Mouse (Mus musculus) lung, adult 2 months (tissue): Measurements from ENCODE around the gene Txnip. TPM values are rescaled to one million over a fixed set of nuclear protein-coding genes. Genes with fewer than 3 reads are reported as not detected.
A peak's percentile ranks its signal among the peaks of the same experiment; 100 is the strongest.
"Not testable (repeated sequence)": the region's sequence is repeated elsewhere in the genome, so short reads cannot be mapped to it uniquely, and the experiment has no call there.

Experiments
- DNase-seq: peaks from one replicate; pipeline ENCODE4 v3.0.0; 2022
- H3K4me1 ChIP-seq: fragments of 200-500 bp; 2 replicates; pipeline ENCODE4 v1.6.1; 2011; ENCODE audit warnings: low read length; ENCODE audit not compliant: control insufficient read depth, insufficient read depth
- H3K4me3 ChIP-seq: fragments of 200-500 bp; replicated peaks from 2 replicates; pipeline ENCODE3; 2011; ENCODE audit warnings: low read depth, mild to moderate bottlenecking, control low read depth, low read length; ENCODE audit errors: extremely low read depth
- CTCF ChIP-seq: fragments of 200-500 bp; IDR thresholded peaks from 2 replicates; pipeline ENCODE4 v1.5.1; 2011; ENCODE audit warnings: mild to moderate bottlenecking, low read length, control low read depth; ENCODE audit not compliant: insufficient read depth
- POLR2A ChIP-seq: fragments of 200-500 bp; IDR thresholded peaks from 2 replicates; pipeline ENCODE4 v1.6.1; 2011; ENCODE audit warnings: low read depth, mild to moderate bottlenecking, control low read depth, low read length, borderline replicate concordance; ENCODE audit errors: extremely low read depth
- WGBS: fragments of 180-500 bp; shearing (Covaris S2); methylation state at CpG from one replicate; pipeline ENCODE4 v1.1.7; 2018; 5-methylcytosine and 5-hydroxymethylcytosine counted together
- polyA plus RNA-seq: library from polyadenylated mRNA; depleted of rRNA; stranded (reverse); fragments of >200 nt; gene quantifications from 2 replicates; pipeline ENCODE4 v1.2.3, GENCODE M21; 2012; rRNA removed

Gene Txnip
- 687 and 806 TPM in 2 replicates for polyA plus RNA-seq

DNA sequence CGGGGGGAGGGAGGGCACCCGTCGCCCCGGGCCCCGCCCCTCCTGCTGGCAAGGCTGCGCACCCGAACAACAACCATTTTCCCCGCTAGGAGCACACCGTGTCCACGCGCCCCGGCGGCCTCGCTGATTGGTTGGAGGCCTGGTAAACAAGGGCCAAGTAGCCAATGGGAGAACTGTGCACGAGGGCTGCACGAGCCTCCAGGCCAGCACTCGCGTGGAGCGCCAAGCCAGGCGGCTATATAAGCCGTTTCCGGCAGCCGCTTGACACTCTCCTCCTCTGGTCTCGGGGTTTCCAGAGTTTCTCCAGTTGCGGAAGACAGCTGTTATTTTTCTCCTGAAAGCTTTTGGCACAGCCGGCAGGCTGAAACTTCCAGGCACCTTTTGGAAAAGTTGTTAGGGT is at the start of gene Txnip:
Gene Txnip, plus strand, starts transcription at position 264 of the 400 bp plus-strand sequence.
- peaks cover 17% of the 10 kb centered on the region for H3K4me1 ChIP-seq
- under 1% methylated on average over 26 of the region's 26 CpGs for WGBS
- peak; percentile 100 for DNase-seq

DNA sequence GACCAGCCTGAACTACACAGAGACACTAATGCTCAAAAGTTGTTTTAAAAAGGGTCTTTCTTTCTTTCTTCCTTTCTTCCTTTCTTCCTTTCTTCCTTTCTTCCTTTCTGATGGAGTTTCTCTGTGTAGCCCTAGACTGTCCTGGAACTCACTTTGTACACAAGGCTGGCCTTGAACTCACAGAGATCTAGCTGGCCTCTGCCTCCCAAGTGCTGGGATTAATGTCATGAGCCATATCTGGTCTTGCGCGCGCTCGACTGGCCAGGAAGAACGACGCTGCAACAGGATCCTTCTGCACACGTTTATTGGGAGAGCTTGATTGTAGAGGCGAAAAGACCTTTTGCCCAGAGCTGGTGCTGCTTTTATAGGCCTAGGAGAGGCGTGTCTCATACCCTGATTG is 49.8 kb upstream of the Txnip start:
- 92% methylated on average over 8 of the region's 9 CpGs for WGBS

More for the DNA sequence above, at the start of gene Txnip:
- no peak for TF ChIP-seq CTCF
- TF ChIP-seq POLR2A: peak; percentile 100
- H3K4me3 ChIP-seq: peak within 1 kb of the TSS; percentile 94

DNA sequence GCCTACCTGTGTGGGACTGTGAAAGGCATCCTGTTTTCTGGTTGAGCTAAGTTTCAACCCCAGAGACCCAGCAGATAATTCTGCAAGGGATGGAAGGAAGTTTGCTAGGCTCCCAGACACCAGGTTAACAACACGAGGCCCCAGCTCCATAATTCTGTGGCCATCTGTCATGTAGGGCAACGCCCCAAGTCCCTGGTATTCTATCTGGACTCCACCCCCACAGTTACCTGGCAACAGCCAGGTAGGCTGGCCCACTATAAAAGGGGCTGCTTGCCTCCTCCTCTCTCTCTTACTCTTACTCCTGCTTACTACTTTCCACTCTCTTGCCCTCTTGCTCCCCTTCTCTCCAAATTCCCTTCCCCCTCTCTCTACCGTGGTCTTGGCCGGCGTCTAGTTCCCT is 37.6 kb upstream of the Txnip start:
- WGBS: 36% methylated on average over 5 of the region's 5 CpGs

More for the DNA sequence above, 49.8 kb upstream of the Txnip start:
- not testable (repeated sequence) for H3K4me3 ChIP-seq, DNase-seq, H3K4me1 ChIP-seq

GRCm38 (mm10) chr3:96522149-96522548 is 35.6 kb upstream of the Txnip start:
- DNase-seq: no peak
- Histone ChIP-seq H3K4me3 (no peak overlapping the region), H3K4me1 (no peaks in the 10 kb centered on the region)
- 47% methylated on average over 4 of the region's 4 CpGs for WGBS
- no peak for TF ChIP-seq POLR2A
- TF ChIP-seq CTCF: peak; percentile 27; the same call in 1 of the 2 replicates

More for the DNA sequence above, 37.6 kb upstream of the Txnip start:
- DNase-seq: no peak
- Histone ChIP-seq H3K4me3 (no peak overlapping the region), H3K4me1 (no peaks in the 10 kb centered on the region)
- TF ChIP-seq CTCF (no peak), POLR2A (no peak)

GRCm38 (mm10) chr3:96524028-96524810 is 33.5 kb upstream of the Txnip start:
- Histone ChIP-seq H3K4me3 (no peak overlapping the region), H3K4me1 (no peaks in the 10 kb centered on the region)
- TF ChIP-seq POLR2A (no peak), CTCF (no peak)
- WGBS: 65% methylated on average over 12 of the region's 12 CpGs
- DNase-seq: no peak

GRCm38 (mm10) chr3:96524914-96525313 is 32.8 kb upstream of the Txnip start, which contains the start of gene Hfe2:
TSS of gene Hfe2 (plus strand) at chr3:96525172.
- TF ChIP-seq POLR2A (no peak), CTCF (no peak)
- no peaks in the 10 kb centered on the region for H3K4me1 ChIP-seq
- DNase-seq: no peak
- 60% methylated on average over 4 of the region's 4 CpGs for WGBS
- H3K4me3 ChIP-seq: no peak within 1 kb of the TSS

GRCm38 (mm10) chr3:96526013-96526762 is 31.6 kb upstream of the Txnip start:
- no peak overlapping the region for H3K4me3 ChIP-seq
- H3K4me1 ChIP-seq: no peaks in the 10 kb centered on the region
- TF ChIP-seq CTCF (no peak), POLR2A (no peak)
- 73% methylated on average over 11 of the region's 11 CpGs for WGBS
- no peak for DNase-seq

DNA sequence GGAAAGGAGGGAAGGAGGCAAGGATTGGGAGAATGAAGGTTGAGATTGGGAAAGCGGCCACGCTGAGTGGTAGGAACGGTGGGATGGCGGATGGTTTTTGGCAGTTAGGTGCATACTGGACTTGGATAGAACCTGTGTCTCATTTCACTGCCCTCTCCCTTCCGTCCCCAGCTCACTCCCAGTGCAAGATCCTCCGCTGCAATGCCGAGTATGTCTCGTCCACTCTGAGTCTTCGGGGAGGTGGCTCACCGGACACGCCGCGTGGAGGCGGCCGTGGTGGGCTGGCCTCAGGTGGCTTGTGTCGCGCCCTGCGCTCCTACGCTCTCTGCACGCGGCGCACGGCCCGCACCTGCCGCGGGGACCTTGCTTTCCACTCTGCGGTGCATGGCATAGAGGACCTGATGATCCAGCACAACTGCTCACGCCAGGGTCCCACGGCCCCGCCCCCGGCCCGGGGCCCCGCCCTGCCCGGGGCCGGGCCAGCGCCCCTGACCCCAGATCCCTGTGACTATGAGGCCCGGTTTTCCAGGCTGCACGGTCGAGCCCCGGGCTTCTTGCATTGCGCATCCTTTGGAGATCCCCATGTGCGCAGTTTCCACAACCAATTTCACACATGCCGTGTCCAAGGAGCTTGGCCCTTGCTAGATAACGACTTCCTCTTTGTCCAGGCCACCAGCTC is 30.8 kb upstream of the Txnip start:
- TF ChIP-seq POLR2A: no peak
- no peak for TF ChIP-seq CTCF
- WGBS: 7% methylated on average over 44 of the region's 44 CpGs
- DNase-seq: no peak
- no peak overlapping the region for H3K4me3 ChIP-seq
- no peaks in the 10 kb centered on the region for H3K4me1 ChIP-seq

GRCm38 (mm10) chr3:96528506-96528905 is 29.3 kb upstream of the Txnip start:
- no peak overlapping the region for H3K4me3 ChIP-seq
- no peaks in the 10 kb centered on the region for H3K4me1 ChIP-seq
- TF ChIP-seq POLR2A (no peak), CTCF (no peak)
- DNase-seq: no peak
- 60% methylated on average over 9 of the region's 9 CpGs for WGBS

GRCm38 (mm10) chr3:96532050-96532449 is 25.7 kb upstream of the Txnip start:
- Histone ChIP-seq H3K4me1 (no peaks in the 10 kb centered on the region), H3K4me3 (no peak overlapping the region)
- TF ChIP-seq CTCF: no peak
- TF ChIP-seq POLR2A: no peak
- 39% methylated on average over 7 of the region's 7 CpGs for WGBS
- no peak for DNase-seq
